Mouse (Mus musculus) forebrain, embryonic 13.5 days (tissue): Measurements from ENCODE around the gene Adcy9. TPM values are rescaled to one million over a fixed set of nuclear protein-coding genes. Genes with fewer than 3 reads are reported as not detected.
"Not testable (repeated sequence)": the region's sequence is repeated elsewhere in the genome, so short reads cannot be mapped to it uniquely, and the experiment has no call there.

Experiments used
- ATAC-seq: fragments of 200-750 bp; cut with Nextera tagmentation; 2 replicates; pipeline ENCODE4 v1.8.0; 2017
- H3K27ac ChIP-seq: fragments of 300-500 bp; sonication (generic); 2 replicates; pipeline ENCODE4 v1.5.1; 2015; ENCODE audit warnings: inconsistent platforms, mild to moderate bottlenecking, moderate library complexity
- H3K27me3 ChIP-seq: fragments of 300-500 bp; sonication (generic); 2 replicates; pipeline ENCODE4 v1.6.1; 2015; ENCODE audit warnings: mild to moderate bottlenecking, inconsistent platforms
- H3K36me3 ChIP-seq: fragments of 300-500 bp; sonication (generic); 2 replicates; pipeline ENCODE4 v1.6.1; 2015; ENCODE audit warnings: mild to moderate bottlenecking, inconsistent platforms; ENCODE audit not compliant: poor library complexity, severe bottlenecking
- H3K4me1 ChIP-seq: fragments of 300-500 bp; sonication (generic); 2 replicates; pipeline ENCODE4 v1.6.1; 2015; ENCODE audit warnings: inconsistent platforms
- H3K4me2 ChIP-seq: fragments of 300-500 bp; sonication (generic); 2 replicates; pipeline ENCODE4 v1.6.1; 2015; ENCODE audit warnings: inconsistent platforms, mild to moderate bottlenecking, moderate library complexity
- H3K4me3 ChIP-seq: fragments of 300-500 bp; sonication (generic); 2 replicates; pipeline ENCODE4 v1.5.1; 2015; ENCODE audit warnings: mild to moderate bottlenecking, inconsistent platforms
- H3K9ac ChIP-seq: fragments of 300-500 bp; sonication (generic); 2 replicates; pipeline ENCODE4 v1.6.1; 2015; ENCODE audit warnings: mild to moderate bottlenecking, inconsistent platforms
- H3K9me3 ChIP-seq: fragments of 300-500 bp; sonication (generic); replicated peaks from 2 replicates; pipeline ENCODE4 v1.6.1; 2016; ENCODE audit warnings: inconsistent platforms
- WGBS: fragments of 180-500 bp; shearing (Covaris S2); methylation state at CpG from one replicate; pipeline ENCODE4 v1.1.7; 2015; 5-methylcytosine and 5-hydroxymethylcytosine counted together
- polyA plus RNA-seq: library from polyadenylated mRNA; unstranded; fragments of >200 nt; fragmentation: Nextera tagmentation; extraction: Ambion mirVana; gene quantifications from 2 replicates; pipeline ENCODE4 v1.2.1, GENCODE M21; 2015

Gene Adcy9
- polyA plus RNA-seq, 1 experiment from 2014 or later, result 1.0 TPM

DNA sequence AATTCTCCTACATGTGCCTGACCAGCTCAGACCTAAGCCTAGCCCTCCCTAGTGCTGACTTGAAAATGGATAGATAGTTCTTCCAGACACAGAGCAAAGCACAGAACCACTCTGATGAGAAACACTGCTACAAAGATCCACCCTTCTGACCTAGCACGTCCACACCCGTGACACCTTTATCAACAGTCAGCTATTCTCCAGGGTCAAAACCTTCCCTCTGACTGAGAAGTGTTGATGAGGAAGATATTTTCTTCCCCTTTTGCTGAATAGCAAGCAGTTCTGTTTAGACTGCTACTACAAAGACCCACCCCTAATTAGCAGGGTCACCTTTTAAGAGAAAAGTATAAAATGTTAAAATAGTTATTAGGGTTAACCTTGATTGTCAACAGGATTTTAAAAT is 49.3 kb downstream of the Adcy9 start:
- Histone ChIP-seq H3K36me3 (no peaks in the 10 kb centered on the region), H3K4me2 (no peak overlapping the region), H3K9ac (no peak overlapping the region), H3K4me3 (no peak overlapping the region), H3K27me3 (no peaks in the 10 kb centered on the region), H3K4me1 (peaks cover 3% of the 10 kb centered on the region; the same call in 1 of the 2 replicates), H3K27ac (no peak overlapping the region), H3K9me3 (no peaks in the 10 kb centered on the region)
- ATAC-seq, result no peak
- WGBS, result 88% methylated on average over 2 of the region's 2 CpGs

DNA sequence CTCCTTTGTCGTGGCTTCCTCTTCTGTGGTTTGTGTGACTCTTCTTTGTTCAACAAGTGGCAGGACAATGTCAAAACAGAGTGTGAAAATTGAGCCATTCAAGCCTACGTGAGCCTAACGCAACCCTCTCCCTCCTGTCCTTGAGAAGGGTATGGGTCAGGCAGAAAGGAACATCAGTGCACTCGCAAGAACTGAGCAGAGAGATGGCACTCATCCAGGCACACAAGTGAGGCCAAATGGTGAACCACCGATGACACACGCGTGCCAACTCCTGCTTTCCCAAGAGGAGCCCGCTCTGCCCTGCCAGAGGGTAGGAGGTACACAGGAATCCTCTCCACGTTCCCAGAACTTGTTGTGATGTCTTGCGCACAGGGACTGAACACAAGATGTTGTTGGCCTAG is 50.2 kb downstream of the Adcy9 start:
- 73% methylated on average over 10 of the region's 10 CpGs for WGBS
- Histone ChIP-seq H3K27ac (no peak overlapping the region), H3K36me3 (no peaks in the 10 kb centered on the region), H3K27me3 (no peaks in the 10 kb centered on the region), H3K4me2 (no peak overlapping the region), H3K9me3 (no peaks in the 10 kb centered on the region), H3K4me1 (peaks cover 3% of the 10 kb centered on the region; the same call in 1 of the 2 replicates), H3K9ac (no peak overlapping the region), H3K4me3 (no peak overlapping the region)
- no peak for ATAC-seq

DNA sequence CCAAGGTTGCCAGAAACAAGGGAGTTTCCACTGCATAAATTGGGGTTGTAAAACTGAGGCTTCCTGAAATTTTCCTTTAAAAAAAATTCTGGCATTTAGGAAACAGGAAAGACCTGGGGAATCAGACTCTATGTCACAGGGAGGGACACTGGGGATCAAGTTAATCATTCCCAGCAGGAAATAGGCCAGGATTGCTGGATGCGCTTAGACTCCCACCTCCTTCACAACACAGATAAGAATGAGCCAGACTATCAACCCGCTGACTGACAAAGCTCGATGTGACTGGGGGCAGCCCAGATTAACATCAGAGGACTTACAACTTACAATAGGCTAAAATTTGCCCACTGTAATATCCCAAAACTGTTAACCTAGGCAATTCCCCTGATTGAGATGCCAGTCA is 52.4 kb downstream of the Adcy9 start:
- no peak overlapping the region for H3K9ac ChIP-seq
- no peak overlapping the region for H3K4me2 ChIP-seq
- no peak overlapping the region for H3K4me3 ChIP-seq
- no peaks in the 10 kb centered on the region for H3K9me3 ChIP-seq
- H3K27ac ChIP-seq, result no peak overlapping the region
- H3K4me1 ChIP-seq, result peaks cover 3% of the 10 kb centered on the region; the same call in 1 of the 2 replicates
- H3K36me3 ChIP-seq, result no peaks in the 10 kb centered on the region
- WGBS, result 66% methylated on average over 3 of the region's 3 CpGs
- no peaks in the 10 kb centered on the region for H3K27me3 ChIP-seq
- ATAC-seq, result no peak

DNA sequence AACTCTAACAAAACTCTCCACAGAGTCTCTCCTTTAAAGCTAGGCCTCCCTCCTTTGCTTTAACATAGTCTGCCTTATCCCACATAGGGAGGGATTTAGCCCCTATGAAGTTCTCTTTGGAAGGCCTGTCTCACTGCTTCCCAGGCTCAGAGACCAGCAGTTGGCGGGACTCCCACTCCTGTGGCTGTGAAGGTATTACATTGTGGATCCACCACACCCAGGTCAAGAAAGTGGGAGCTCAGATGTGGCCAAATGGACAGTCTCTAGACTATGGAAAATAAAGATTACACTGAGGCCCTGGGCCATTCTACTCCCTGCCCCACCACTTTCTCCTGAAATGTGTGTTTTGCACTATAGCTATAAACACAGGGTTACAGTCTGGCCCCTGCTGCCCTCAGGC is 53.0 kb downstream of the Adcy9 start:
- Histone ChIP-seq H3K9me3 (no peaks in the 10 kb centered on the region), H3K4me1 (peaks cover 3% of the 10 kb centered on the region; the same call in 1 of the 2 replicates), H3K9ac (no peak overlapping the region), H3K4me3 (no peak overlapping the region), H3K36me3 (no peaks in the 10 kb centered on the region), H3K27me3 (no peaks in the 10 kb centered on the region), H3K4me2 (no peak overlapping the region), H3K27ac (no peak overlapping the region)
- WGBS, result 97% methylated on average over 1 of the region's 1 CpGs
- ATAC-seq, result no peak

DNA sequence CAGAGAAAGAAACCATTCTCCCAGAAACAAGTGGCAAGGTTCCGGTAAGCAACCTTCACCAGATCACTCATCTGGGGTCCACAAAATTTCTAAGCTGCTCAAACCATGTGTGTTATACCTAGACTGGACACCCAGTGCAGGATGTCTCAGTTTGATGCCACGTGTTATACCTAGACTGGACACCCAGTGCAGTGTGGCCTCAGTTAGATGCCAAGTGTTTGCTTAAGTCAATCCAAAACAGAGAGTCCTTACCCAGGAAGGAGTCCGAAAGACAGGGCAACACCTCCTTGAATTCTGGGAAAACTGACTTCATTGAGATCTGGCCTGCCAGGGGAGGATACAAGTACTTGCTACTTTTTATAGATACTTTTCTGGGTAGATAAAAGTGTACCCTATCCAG is 53.6 kb downstream of the Adcy9 start:
- H3K27ac ChIP-seq, result no peak overlapping the region
- no peak overlapping the region for H3K4me3 ChIP-seq
- H3K9ac ChIP-seq, result no peak overlapping the region
- ATAC-seq, result no peak
- H3K9me3 ChIP-seq, result no peaks in the 10 kb centered on the region
- no peaks in the 10 kb centered on the region for H3K36me3 ChIP-seq
- 92% methylated on average over 3 of the region's 3 CpGs for WGBS
- H3K4me2 ChIP-seq, result no peak overlapping the region
- no peaks in the 10 kb centered on the region for H3K27me3 ChIP-seq
- peaks cover 3% of the 10 kb centered on the region; the same call in 1 of the 2 replicates for H3K4me1 ChIP-seq

DNA sequence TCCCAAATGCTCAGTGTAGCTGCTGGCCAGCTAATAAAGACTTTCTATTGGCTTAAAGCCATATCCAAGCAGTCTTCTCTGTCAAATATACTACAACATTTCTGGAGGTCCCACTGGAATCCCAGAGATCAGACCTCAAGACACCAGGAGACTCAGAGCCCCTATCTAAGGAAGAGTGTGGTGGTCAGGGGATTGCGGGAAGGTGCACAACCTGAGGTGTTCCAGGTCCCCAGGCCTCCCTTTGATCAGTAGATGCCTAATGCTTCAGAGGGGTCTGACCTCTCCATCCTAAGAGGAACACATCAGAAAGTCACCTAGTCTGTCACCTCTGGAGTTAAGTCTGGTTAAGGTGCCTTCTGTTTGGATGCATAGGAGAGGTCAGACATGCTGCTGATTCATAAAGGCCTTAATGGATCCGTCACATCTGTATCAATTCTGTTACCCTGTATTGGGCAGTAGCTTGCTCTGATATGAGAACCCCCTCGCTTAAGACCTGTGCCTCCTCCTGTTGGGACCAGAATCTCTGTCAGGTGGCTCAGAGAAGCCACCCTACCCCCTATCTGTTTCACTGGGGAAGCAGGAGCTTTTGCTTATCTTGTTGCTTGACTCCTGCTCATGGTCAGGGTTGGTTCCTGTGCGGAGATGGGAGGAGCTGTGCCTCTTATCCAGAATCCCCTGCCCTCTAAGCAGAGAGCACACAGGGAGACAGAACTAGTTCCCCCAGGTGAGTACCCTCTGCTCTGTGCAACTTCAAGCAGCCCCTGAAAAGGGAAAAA is 56.8 kb downstream of the Adcy9 start:
- Histone ChIP-seq H3K9ac (no peak overlapping the region), H3K27me3 (no peaks in the 10 kb centered on the region), H3K9me3 (no peaks in the 10 kb centered on the region), H3K4me1 (no peaks in the 10 kb centered on the region), H3K36me3 (no peaks in the 10 kb centered on the region), H3K4me2 (no peak overlapping the region), H3K27ac (no peak overlapping the region), H3K4me3 (no peak overlapping the region)
- no peak for ATAC-seq
- 85% methylated on average over 4 of the region's 4 CpGs for WGBS

DNA sequence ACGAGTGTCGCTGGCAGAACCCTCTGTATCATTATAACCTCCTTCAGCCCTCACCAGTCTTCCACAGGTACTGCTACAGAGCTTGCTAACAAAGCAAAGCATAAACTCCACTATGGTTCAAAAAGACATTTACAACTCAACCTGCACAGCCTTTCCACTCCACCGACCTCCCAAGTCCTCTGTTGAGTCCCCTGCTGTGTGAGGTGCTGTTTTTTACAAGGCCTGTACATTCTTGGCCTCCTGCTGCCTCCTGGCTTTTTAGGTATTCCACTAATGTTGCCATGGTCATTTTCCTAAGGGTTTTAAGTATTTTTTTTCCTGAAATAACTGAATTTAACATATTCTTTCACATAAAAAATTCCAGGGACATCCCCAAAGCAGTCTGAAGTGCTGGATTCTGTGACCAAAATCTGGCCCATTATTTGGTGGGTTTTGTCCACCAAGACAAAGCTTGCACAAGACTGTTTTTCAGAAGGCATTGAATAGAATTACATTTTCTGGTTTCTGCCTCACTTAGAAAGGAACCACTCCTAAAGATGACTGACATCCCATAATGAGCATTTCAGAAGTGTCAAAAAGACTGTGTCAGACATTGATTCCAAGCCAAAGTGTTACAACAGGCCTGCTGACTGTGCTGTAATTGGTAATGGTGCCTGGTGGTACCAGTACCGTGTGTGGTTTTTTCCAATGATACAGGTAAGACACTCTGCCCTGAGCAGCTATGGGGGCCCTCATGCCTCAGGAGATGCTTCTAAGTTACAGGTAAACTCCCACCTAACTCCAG is 64.8 kb downstream of the Adcy9 start:
- 50% methylated on average over 4 of the region's 4 CpGs for WGBS

DNA sequence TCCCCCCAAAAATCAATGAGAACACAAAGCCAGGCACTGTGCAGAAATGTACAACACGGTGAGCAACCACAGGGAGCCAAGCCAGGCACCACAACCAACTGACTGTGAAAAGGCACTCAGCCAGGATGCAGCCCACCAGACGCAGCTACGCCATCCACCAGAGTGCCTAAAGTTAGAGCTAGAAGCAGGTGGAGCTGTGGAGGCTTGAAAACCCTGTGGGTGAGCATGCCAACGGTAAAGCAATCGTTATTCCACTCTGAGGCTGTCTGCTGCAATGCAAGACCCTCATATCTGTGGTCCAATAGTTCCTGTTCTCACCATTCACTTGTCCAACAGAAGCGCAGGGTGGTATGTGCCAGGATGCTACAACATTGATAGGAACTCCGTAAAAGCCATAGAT is 77.7 kb downstream of the Adcy9 start:
- Histone ChIP-seq H3K36me3 (no peaks in the 10 kb centered on the region), H3K9ac (no peak overlapping the region), H3K9me3 (no peaks in the 10 kb centered on the region), H3K4me2 (no peak overlapping the region), H3K27me3 (no peaks in the 10 kb centered on the region), H3K4me1 (no peaks in the 10 kb centered on the region), H3K27ac (no peak overlapping the region), H3K4me3 (no peak overlapping the region)
- 89% methylated on average over 7 of the region's 7 CpGs for WGBS
- no peak for ATAC-seq

More for the DNA sequence above, 64.8 kb downstream of the Adcy9 start:
- Histone ChIP-seq H3K27ac (no peak overlapping the region), H3K27me3 (no peaks in the 10 kb centered on the region), H3K4me3 (no peak overlapping the region), H3K36me3 (no peaks in the 10 kb centered on the region), H3K9ac (no peak overlapping the region), H3K4me1 (0 out of 2 replicates have a peak, but pooled peaks cover 4% of the 10 kb centered on the region), H3K9me3 (no peaks in the 10 kb centered on the region), H3K4me2 (no peak overlapping the region)
- no peak for ATAC-seq

DNA sequence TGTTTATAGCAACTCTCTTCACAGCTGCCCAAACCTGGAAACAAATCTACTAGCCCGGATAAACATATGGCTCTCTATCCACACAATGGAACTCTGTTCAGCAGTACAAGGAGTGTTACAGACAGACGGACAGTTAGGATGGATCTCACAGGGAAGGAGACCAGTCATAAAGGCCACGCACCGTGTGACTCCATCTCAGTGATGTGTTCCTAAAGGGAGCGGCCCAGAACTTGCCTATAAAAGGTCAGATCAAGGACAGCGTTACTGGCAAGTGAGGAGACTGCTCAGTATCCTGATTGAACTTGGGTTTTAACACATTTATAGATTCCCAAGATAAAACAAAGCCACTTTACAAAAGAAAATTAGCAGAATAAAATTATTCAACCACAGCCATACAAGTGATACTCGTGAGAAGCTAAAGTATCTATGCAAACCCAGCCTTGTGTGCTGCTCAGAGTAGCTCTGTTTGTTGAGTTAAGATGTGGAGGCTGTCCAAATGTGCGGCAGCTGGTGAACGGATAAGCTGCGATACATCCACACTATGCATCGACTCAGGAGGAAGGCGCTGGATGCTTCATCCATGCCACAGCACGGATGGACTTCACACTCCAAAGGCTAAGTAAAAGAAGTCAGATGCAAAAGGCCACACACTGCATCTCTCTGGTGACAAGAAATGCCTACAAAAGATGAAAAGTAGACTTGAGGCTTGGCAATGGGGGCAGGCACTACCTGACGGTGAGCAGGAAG is 78.8 kb downstream of the Adcy9 start:
- Histone ChIP-seq H3K4me2 (no peak overlapping the region), H3K4me3 (no peak overlapping the region), H3K9me3 (no peaks in the 10 kb centered on the region), H3K36me3 (no peaks in the 10 kb centered on the region), H3K27me3 (no peaks in the 10 kb centered on the region), H3K4me1 (no peaks in the 10 kb centered on the region), H3K27ac (no peak overlapping the region), H3K9ac (no peak overlapping the region)
- WGBS, result 86% methylated on average over 14 of the region's 14 CpGs
- no peak for ATAC-seq

DNA sequence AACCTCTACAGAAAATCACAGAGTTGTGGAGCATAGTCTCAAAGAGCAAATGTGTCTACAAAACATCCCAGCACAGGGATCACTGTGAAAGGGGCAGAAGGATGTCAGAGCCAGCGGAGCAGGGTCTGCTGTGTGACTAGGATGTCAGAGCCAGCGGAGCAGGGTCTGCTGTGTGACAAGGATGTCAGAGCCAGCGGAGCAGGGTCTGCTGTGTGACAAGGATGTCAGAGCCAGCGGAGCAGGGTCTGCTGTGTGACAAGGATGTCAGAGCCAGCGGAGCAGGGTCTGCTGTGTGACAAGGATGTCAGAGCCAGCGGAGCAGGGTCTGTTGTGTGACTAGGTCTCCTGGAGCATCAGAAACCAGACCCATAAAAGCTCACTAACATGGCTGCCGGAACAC is 81.1 kb downstream of the Adcy9 start:
- not testable (repeated sequence) for H3K9ac ChIP-seq, H3K27me3 ChIP-seq, H3K36me3 ChIP-seq, H3K4me3 ChIP-seq, H3K27ac ChIP-seq, H3K4me1 ChIP-seq, ATAC-seq, H3K9me3 ChIP-seq, H3K4me2 ChIP-seq
- 77% methylated on average over 7 of the region's 7 CpGs for WGBS

DNA sequence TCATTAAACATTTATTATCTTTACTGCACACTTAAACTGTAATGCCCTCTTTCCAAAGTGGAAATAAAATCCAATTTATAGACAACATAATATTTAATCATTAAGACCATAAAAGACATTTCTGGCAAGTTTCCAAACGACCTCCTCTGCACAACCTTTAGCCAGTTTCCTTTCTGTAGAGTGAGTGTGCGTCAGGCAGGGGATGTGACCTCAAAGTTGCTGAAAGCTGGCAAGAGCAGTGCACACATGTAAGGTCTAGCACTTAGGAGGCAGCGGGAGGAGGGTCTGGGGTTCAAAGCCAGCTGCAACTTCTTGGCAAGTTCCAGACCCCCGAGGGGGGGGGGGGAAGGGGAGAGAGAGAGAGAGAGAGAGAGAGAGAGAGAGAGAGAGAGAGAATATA is 83.0 kb downstream of the Adcy9 start:
- Histone ChIP-seq H3K27ac (no peak overlapping the region), H3K36me3 (no peaks in the 10 kb centered on the region), H3K9me3 (no peaks in the 10 kb centered on the region), H3K4me3 (no peak overlapping the region), H3K4me2 (no peak overlapping the region), H3K4me1 (no peaks in the 10 kb centered on the region), H3K9ac (no peak overlapping the region), H3K27me3 (no peaks in the 10 kb centered on the region)
- 78% methylated on average over 4 of the region's 4 CpGs for WGBS
- ATAC-seq, result no peak

DNA sequence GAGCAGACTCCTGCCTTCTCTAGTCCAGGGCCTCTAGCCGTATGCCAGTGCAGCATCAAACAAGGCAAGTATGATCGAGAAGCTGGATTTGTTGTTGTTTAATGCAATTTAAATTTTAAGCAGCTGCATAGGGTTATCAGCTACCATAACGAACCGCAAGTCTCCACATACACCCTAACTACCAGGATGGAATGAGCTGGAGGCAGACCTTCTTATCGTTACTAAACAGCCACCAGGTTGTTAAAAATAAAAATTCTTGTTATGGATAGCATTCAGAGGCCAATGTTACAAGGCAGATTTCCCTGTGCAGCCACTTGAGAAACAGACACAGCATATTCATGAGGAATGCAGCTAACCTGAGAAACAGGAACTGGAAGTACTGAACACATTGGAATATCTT is 86.5 kb downstream of the Adcy9 start:
- H3K9ac ChIP-seq, result no peak overlapping the region
- no peak overlapping the region for H3K27ac ChIP-seq
- H3K36me3 ChIP-seq, result no peaks in the 10 kb centered on the region
- no peak overlapping the region for H3K4me2 ChIP-seq
- no peaks in the 10 kb centered on the region for H3K9me3 ChIP-seq
- no peaks in the 10 kb centered on the region for H3K4me1 ChIP-seq
- no peak overlapping the region for H3K4me3 ChIP-seq
- no peak for ATAC-seq
- 85% methylated on average over 5 of the region's 5 CpGs for WGBS
- no peaks in the 10 kb centered on the region for H3K27me3 ChIP-seq
